8 mouse cellular contexts compared by ENCODE assay signal in genomic region chrX:74246213-74246681, GRCm38 (mm10). TPM values are rescaled to one million over a fixed set of nuclear protein-coding genes. Genes with fewer than 3 reads are reported as not detected.
DNase-seq lines count a peak whose midpoint lies in the region; ATAC-seq and TF ChIP-seq lines count a peak whose summit lies in the region.

No protein-coding gene starts in this region.

- WGBS in cerebellum, adult 2 months, result 10% methylated on average over 36 of the region's 38 CpGs

- TF ChIP-seq POLR2A in cerebellum, adult 2 months (IDR thresholded peaks at IDR 0.05; ENCODE audit: borderline replicate concordance, insufficient read depth, low read length), result peak; percentile 80

- no peak for TF ChIP-seq CTCF in cerebellum, adult 2 months (IDR thresholded peaks at IDR 0.05; ENCODE audit: borderline replicate concordance, insufficient read depth, low read depth, low read length)

- ATAC-seq in hematopoietic stem cell, adult 5-6 weeks (replicated peaks in 1 of 2; ENCODE audit: insufficient read depth in 1 of 2, low FRiP score in 2 of 2, low TSS enrichment in 1 of 2, low read depth in 1 of 2, poor library complexity in 2 of 2, severe bottlenecking in 2 of 2), result peak; percentile 72 to 74

- H3K4me1 ChIP-seq in cerebellum, adult 2 months (ENCODE audit: control insufficient read depth, insufficient read depth, low read length), result peaks cover 5% of the 10 kb centered on the region; the same call in 1 of the 2 replicates

- peak; percentile 90 for DNase-seq in MEL-GATA-1-ER (ENCODE audit: extremely low read depth, low read depth)
- peak; percentile 85 to 92 for DNase-seq in cerebellum, adult 2 months
- peak; percentile 92 for DNase-seq in forelimb bud, embryonic 11.5 days (ENCODE audit: low read depth, low spot score)
- DNase-seq in layer of hippocampus, postnatal 14 days (ENCODE audit: low spot score in 2 of 2), result peak; percentile 76 to 90
- DNase-seq in lung, postnatal 10 days, result peak; percentile 93
- peak; percentile 63 for DNase-seq in ovary, postnatal 14 days (ENCODE audit: low spot score)
- peak; percentile 81 to 83 for DNase-seq in thymus, postnatal 10 days (ENCODE audit: low spot score in 2 of 2)

- no peaks in the 10 kb centered on the region for H3K27me3 ChIP-seq in cerebellum, adult 2 months (ENCODE audit: control insufficient read depth, insufficient read depth, low read length)

- H3K27ac ChIP-seq in cerebellum, adult 2 months (ENCODE audit: insufficient read depth, low read length), result peak overlapping the region; percentile 72

- peak overlapping the region; percentile 92 for H3K4me3 ChIP-seq in cerebellum, adult 2 months (replicated peaks; ENCODE audit: insufficient read depth, low read depth, low read length)

RNA-seq across cellular contexts. Expression of gene Flna, which starts 3.4 kb away (rescaled TPM):
- 141 and 162 TPM in 2 replicates for polyA plus RNA-seq in cerebellum, adult 2 months (2012; rRNA removed)
- 446 and 476 TPM in 2 replicates for total RNA-seq in hematopoietic stem cell, adult 5-6 weeks (2017)
- 100 to 1,000 TPM; 133 to 154 TPM for total RNA-seq in layer of hippocampus, postnatal 14 days (2021)

RNA-seq across cellular contexts. Expression of gene Emd, which starts 8.2 kb away (rescaled TPM):
- polyA plus RNA-seq in cerebellum, adult 2 months (2012; rRNA removed), result 49.0 and 53.6 TPM in 2 replicates
- total RNA-seq in hematopoietic stem cell, adult 5-6 weeks (2017), result 83.7 and 99.9 TPM in 2 replicates
- 10 to 100 TPM; 37.9 to 39.3 TPM for total RNA-seq in layer of hippocampus, postnatal 14 days (2021)

RNA-seq across cellular contexts. Expression of gene Rpl10, which starts 24.4 kb away (rescaled TPM):
- 511 and 570 TPM in 2 replicates for polyA plus RNA-seq in cerebellum, adult 2 months (2012; rRNA removed)
- 1,106 and 1,575 TPM in 2 replicates for total RNA-seq in hematopoietic stem cell, adult 5-6 weeks (2017)
- total RNA-seq in layer of hippocampus, postnatal 14 days (2021), result 100 to 1,000 TPM; 156 to 173 TPM

RNA-seq across cellular contexts. Expression of gene Taz, which starts 35.5 kb away (rescaled TPM):
- 99.4 and 100 TPM in 2 replicates for polyA plus RNA-seq in cerebellum, adult 2 months (2012; rRNA removed)
- 29.6 and 50.0 TPM in 2 replicates for total RNA-seq in hematopoietic stem cell, adult 5-6 weeks (2017)
- 10 to 100 TPM; 47.9 to 67.4 TPM for total RNA-seq in layer of hippocampus, postnatal 14 days (2021)

RNA-seq across cellular contexts. Expression of gene Dnase1l1, which starts 35.9 kb away (rescaled TPM):
- polyA plus RNA-seq in cerebellum, adult 2 months (2012; rRNA removed), result 6.4 and 7.5 TPM in 2 replicates
- 18.4 and 28.7 TPM in 2 replicates for total RNA-seq in hematopoietic stem cell, adult 5-6 weeks (2017)
- 1 to 10 TPM; 2.0 to 2.2 TPM for total RNA-seq in layer of hippocampus, postnatal 14 days (2021)

Comparison
In these comparisons a context has a peak if more than half of its experiments do, and no peak if none do; other contexts are left out.
1. Peak in every context shown above with its lines: DNase-seq, ATAC-seq, H3K4me3 ChIP-seq and H3K27ac ChIP-seq.